Mouse (Mus musculus) WW6 (cell line): Measurements from ENCODE around the gene Rnf144b.

Source experiments
- DNase-seq: peaks from one replicate; pipeline ENCODE4 v3.0.0-alpha.2; 2013; ENCODE audit warnings: low read depth, low spot score

Gene Rnf144b

DNA sequence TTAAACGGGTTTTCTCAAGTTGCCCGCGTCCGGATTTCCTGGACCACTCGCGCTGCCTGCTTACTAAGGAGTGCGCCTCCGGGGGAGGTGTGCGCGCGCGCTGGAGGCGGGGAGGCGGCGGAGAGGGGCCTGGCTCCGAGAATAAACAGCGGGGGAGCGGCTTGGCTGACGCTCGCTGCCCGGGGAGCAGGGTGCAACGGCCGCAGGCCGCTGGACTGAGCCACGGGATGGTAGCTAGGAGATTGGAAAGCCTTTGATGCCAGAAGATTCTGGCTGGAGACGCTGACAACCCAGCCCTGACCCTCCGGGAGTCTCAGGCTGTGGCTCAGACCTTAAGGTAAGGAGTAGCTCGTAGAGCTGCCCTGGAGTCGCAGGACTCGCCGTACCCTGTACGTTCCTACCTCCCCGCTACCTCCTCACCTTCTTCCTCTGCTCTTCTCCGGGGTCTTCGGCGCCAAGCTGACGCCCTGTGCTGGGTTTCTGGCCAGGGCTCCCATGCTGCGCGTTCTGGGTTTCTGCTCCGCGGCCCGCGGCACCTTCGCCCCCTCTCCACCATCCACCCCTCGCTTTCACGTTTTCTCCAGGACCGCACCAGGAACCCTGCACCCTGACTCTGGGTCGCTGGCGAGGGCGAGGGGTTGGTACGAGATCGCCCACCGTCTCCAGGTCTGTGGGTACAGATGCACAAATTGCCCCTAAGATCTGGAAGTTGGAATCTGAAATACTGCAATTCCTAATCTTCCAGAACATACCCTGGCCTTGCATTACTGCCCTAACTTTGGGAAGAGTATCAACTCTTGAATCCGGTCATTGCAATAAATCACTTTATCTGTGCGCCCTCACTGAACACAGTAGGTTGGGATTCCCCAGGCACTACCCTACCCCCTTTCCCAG lies at the start of gene Rnf144b:
Gene Rnf144b (plus strand): TSS at position 120 of the 894 bp plus-strand sequence.
- no peak for DNase-seq

DNA sequence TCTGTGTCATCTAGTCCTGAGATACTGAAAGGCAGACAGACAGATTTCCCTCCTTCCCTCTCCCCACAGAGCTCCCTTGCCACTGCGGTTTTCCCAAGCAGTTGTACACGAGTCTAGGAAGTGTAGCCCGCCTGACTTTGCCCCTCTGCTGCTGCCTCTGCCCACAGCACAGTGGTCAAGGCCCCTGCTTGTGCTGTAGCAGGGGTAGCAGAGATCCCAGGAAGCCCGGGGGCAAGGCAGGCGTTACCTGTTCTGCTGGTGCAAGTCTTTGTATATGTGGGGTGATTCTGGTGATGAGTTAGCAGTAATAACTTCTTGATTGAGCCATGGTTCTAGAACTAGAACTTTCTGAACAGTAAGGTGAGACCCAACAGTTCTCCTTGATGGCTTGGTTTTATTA lies 46.3 kb upstream of the Rnf144b start:
- DNase-seq = no peak

- no peak for DNase-seq
These were observed 45.1 kb upstream of the Rnf144b start for GRCm38 (mm10) chr13:47077367-47077766.

- DNase-seq = no peak
These were observed 43.7 kb upstream of the Rnf144b start for GRCm38 (mm10) chr13:47078799-47079198.

- no peak for DNase-seq
These were observed 41.5 kb upstream of the Rnf144b start for GRCm38 (mm10) chr13:47080905-47081505.

- no peak for DNase-seq
These were observed 34.0 kb upstream of the Rnf144b start for GRCm38 (mm10) chr13:47088433-47088832.

- no peak for DNase-seq
These were observed 33.2 kb upstream of the Rnf144b start for GRCm38 (mm10) chr13:47089271-47089670.

DNA sequence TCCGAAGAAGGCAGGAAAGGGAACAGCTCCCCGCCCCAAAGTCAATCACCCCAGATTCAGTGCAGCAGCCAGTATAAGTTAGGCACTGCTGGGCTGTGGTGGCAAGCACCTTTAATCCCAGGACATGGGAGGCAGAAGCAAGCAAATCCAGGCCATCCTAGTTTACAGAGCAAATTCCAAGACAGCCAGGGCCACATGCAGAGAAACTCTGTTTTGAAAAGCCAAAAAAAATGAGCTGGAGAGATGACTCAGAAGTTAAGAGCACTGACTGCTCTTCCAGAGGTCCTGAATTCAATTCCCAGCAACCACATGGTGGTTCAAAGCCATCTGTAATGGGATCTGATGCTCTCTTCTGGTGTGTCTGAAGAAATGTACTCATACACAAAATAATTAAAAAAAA lies 28.7 kb upstream of the Rnf144b start:
- DNase-seq = no peak

DNA sequence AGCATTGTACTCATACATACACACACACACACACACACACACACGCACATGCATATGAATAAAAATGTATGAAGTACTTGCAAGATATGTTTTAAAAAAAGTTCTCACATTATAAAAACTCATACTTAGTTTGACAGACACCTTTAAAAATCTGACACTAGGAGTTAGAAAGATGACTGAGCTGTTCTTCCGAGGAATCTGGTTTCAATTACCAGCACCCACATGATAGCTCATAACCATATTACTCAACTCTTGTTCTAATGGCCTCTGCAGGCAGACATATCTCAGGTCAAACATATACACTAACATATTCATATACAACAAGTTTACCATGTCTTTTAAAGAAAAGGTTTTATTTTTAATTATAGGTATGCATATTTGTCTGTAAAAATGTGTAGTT lies 25.9 kb upstream of the Rnf144b start:
- DNase-seq = no peak

DNA sequence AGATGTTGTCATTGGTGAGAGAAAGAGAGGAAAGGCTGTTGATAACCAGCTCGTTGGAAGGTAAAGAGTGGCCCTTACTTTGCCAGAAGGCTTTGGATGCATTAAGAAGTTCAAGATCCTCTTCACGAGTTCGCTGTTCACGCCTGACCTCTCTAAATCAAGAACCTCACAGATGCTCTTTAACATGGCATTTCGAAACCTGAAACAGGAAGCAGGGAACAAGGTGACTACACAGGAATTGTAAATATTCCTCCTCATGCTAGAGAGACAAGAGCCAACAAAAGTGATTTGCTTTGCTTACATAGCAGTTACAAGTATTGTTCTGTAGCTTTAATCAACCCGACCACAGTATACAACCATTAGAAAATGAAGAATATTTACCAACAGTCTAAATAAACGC lies 23.2 kb upstream of the Rnf144b start:
- DNase-seq = no peak

GRCm38 (mm10) chr13:47100587-47100986 lies 21.9 kb upstream of the Rnf144b start:
- no peak for DNase-seq

GRCm38 (mm10) chr13:47104146-47104545 lies 18.3 kb upstream of the Rnf144b start:
- DNase-seq = no peak

- DNase-seq = no peak
These were observed 17.5 kb upstream of the Rnf144b start for GRCm38 (mm10) chr13:47104856-47105541.

DNA sequence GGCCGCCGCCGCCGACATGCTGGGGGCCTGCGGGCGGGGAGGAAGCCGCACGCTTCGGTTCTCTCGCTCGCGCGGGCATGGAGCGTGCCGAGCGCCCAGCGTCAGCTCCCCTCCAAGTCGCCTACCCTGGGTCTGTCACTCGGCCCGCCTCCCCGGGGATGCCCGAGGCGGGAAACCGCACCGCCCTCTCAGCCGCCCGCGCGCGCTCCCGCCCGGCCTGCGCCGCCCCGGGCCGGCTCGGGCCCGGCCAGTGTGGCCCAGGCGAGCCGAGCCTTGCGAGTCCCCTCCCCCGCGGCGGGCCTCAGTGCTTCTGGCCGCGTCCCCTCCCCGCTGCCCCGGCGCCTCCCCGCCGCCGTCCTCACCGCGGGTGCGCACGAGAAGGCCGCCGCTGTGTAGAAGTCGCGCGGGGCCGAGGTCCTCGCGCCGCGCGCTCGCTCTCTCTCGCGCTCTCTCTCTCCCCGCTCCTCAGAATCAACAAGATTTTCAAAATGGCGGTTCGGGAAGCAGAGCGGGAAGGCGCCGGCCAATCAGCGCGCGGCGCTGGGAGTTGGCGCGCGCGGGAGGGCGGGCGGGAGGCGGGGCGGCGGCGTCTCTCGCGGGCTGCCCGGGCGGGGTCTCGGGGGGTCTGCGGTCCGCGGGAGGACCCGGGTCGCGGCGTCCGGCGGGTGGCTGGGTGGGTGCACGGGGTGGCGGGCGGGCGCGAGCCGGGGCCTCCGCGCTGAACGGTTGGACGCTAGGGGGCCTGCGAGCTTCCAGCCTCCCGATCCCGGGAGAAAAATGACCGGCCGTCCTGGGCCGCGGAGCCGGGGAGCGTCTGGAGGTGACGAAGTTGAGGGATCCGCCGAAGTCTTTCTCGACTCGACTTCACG lies 16.5 kb upstream of the Rnf144b start, which contains the start of gene Dek:
Gene Dek (minus strand): TSS at position 491 of the 869 bp plus-strand sequence.
- DNase-seq = peak; percentile 61

GRCm38 (mm10) chr13:47106580-47106888 lies 15.9 kb upstream of the Rnf144b start:
- DNase-seq = no peak

GRCm38 (mm10) chr13:47109239-47109638 lies 13.2 kb upstream of the Rnf144b start:
- no peak for DNase-seq

DNA sequence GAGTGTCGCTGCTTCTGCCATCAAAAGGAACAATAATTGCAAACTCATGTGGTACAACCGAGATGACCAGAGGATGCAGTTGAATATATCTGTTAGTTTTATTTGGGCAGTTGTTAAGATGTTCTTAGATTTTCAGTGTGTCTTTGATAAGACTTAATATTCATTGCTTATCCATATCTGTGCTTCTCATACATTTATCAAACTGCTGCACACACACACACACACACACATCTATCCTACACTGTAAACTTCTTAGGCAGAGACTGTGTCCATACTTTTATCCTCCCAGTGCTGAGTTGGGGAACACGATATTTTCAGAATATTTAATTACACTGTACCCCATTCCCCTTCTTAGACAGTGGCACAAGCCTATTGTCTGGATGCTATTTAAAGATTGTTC lies 11.3 kb upstream of the Rnf144b start:
- DNase-seq = no peak

DNA sequence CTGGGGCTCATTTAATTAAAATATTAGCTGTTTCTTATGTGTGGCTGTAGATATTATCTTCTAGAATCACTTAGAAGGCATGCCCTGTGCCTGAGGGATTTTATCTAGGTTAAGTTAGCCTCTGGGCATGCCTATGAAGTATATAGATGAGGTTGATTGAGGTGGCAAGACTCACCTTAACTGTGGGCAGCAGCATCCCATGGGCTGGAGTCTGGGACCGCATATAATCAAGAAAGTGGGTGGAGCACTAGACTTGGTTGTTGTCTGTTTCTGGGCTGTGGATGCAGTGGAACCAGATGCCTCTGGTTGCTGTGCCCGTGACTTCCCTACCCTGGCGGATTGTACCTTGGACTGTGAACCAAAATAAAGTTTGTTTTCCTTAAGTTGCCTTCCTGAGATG lies 10.4 kb upstream of the Rnf144b start:
- no peak for DNase-seq

- DNase-seq = no peak
These were observed 9.5 kb upstream of the Rnf144b start for GRCm38 (mm10) chr13:47112924-47113323.

DNA sequence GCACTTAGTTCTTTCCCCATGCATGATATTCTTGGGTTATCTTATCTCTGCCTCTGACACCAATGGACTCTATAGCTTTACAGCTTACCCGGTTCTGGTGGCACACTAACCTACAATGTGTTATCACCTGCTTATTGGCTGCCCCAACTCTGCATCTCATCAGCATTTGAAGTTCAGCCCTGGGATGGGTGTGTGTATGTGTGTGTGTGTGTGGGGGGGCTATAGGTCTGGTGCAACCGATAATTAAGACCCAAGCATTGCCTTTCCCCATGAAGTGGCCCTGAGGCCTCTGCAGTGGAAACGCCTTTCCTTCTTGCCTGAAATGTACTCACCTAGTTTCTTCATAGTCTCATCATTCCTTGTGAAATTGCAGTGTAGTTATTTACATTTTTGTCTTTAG lies 6.5 kb upstream of the Rnf144b start:
- DNase-seq = no peak

- no peak for DNase-seq
These were observed 1.0 kb upstream of the Rnf144b start for GRCm38 (mm10) chr13:47121333-47121889.
